Mouse (Mus musculus) intestine, postnatal 0 days (tissue): ENCODE data around the gene Mylpf. TPM values are rescaled to one million over a fixed set of nuclear protein-coding genes. Genes with fewer than 3 reads are reported as not detected.

Experiments
- ATAC-seq: fragments of 200-750 bp; cut with Nextera tagmentation; 2 replicates; pipeline ENCODE4 v1.8.0; 2017; ENCODE audit warnings: mild to moderate bottlenecking, moderate TSS enrichment, moderate library complexity
- H3K27ac ChIP-seq: fragments of 300-500 bp; sonication (generic); 2 replicates; pipeline ENCODE4 v1.5.1; 2014; ENCODE audit warnings: mild to moderate bottlenecking, low read depth, low read length, moderate library complexity
- H3K27me3 ChIP-seq: fragments of 300-500 bp; sonication (generic); replicated peaks from 2 replicates; pipeline ENCODE4 v1.6.1; 2014; ENCODE audit warnings: low read length, mixed read lengths; ENCODE audit not compliant: control insufficient read depth, insufficient read depth
- H3K36me3 ChIP-seq: fragments of 300-500 bp; sonication (generic); 2 replicates; pipeline ENCODE4 v1.6.1; 2014; ENCODE audit warnings: mild to moderate bottlenecking, moderate library complexity; ENCODE audit not compliant: control insufficient read depth, insufficient read depth
- H3K4me1 ChIP-seq: fragments of 300-500 bp; sonication (generic); replicated peaks from 2 replicates; pipeline ENCODE4 v1.6.1; 2014; ENCODE audit warnings: antibody characterized with exemption, low read length, mixed read lengths; ENCODE audit not compliant: control insufficient read depth, insufficient read depth
- H3K4me2 ChIP-seq: fragments of 300-500 bp; sonication (generic); replicated peaks from 2 replicates; pipeline ENCODE4 v1.6.1; 2014; ENCODE audit warnings: low read depth, mild to moderate bottlenecking, moderate library complexity
- H3K4me3 ChIP-seq: fragments of 300-500 bp; sonication (generic); 2 replicates; pipeline ENCODE4 v1.5.1; 2014; ENCODE audit warnings: low read depth, low read length
- H3K9ac ChIP-seq: fragments of 300-500 bp; sonication (generic); 2 replicates; pipeline ENCODE4 v1.6.1; 2014; ENCODE audit warnings: mild to moderate bottlenecking, low read depth, low read length
- H3K9me3 ChIP-seq: fragments of 300-500 bp; sonication (generic); 2 replicates; pipeline ENCODE4 v1.6.1; 2016; ENCODE audit warnings: mixed run types; ENCODE audit not compliant: control insufficient read depth
- CTCF ChIP-seq: sonication (generic); IDR thresholded peaks from 2 replicates; pipeline ENCODE4 v1.5.1; 2016; ENCODE audit warnings: low read depth, mild to moderate bottlenecking, control low read depth, antibody characterized with exemption, moderate library complexity
- WGBS: fragments of 180-500 bp; shearing (Covaris S2); extraction: QIAGEN DNeasy Blood & Tissue Kit; methylation state at CpG from one replicate; pipeline ENCODE4 v1.1.7; 2014; 5-methylcytosine and 5-hydroxymethylcytosine counted together
- polyA plus RNA-seq: library from polyadenylated mRNA; unstranded; fragments of >200 nt; fragmentation: Nextera tagmentation; extraction: Ambion mirVana; gene quantifications from 2 replicates; pipeline ENCODE4 v1.2.1, GENCODE M21; 2015

Mylpf gene
- polyA plus RNA-seq, 1 experiment from 2014 or later, result 10.7 TPM

DNA sequence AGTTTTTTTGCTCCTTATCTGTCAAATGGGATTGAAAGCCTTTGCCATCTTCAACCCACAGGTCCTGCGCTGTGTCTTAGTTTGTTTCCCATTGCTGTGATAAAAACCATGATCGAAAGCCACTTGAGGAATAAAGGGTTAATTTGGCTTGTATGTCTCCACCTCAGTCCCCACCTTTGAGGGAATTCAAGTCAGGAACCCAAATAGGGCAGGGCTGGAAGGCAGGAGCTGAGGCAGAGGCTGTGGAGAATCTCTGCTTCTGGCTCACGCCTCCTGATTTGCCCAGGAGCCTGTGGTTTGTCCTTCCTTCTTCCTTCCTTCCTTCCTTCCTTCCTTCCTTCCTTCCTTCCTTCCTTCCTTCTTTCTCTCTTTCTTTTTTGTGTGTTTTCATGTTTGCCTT, 14.4 kb downstream of the Mylpf start:
- no peak overlapping the region for H3K4me2 ChIP-seq
- H3K9ac ChIP-seq, result no peak overlapping the region
- ATAC-seq, result no peak

DNA sequence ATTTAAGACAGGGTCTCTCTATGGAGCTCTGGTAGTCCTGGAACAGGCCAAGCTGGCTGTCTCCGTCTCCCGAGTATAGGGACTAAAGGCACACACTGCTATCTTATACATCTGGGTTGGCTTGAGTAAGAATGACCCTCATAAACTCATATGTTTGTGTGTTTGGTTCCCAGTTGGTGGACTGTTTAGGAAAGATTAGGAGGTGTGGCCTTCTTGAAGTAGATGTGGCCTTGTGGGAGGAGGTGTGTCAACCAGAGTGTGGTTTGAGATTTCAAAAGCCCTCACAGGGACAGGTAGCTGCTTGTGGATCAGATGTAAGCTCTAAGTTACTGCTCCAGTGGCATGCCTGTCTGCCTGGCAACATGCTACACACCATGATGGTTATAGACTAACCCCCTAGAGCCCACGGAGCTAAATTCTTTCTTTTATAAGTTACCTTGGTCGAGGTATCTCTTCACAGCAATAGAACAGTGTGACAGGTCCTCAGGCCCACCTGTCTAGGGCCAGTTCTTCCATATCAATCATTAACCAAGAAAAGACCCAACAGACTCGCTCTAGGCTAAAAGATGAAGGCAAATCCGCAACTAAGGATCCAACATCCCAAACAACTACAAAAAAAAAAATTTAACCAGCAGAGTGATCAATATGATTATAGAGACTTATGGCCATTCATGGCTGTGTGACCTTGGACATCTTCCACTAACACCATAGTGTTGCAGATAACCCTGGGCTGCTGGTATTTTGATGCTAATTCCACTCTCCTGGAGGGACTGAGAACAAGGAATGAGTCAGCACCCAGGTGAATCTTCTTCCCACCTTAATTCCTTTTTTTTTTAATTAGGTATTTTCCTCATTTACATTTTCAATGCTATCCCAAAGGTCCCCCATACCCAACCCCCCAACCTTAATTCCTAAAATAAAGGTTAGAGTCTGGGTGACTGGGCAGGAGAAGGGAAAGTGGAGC, 15.1 kb downstream of the Mylpf start:
- WGBS, result 58% methylated on average over 6 of the region's 6 CpGs
- no peak overlapping the region for H3K4me2 ChIP-seq
- H3K27me3 ChIP-seq, result no peaks in the 10 kb centered on the region
- TF ChIP-seq CTCF, result no peak
- H3K27ac ChIP-seq, result no peak overlapping the region
- ATAC-seq, result no peak
- no peak overlapping the region for H3K4me3 ChIP-seq
- H3K36me3 ChIP-seq, result no peaks in the 10 kb centered on the region
- H3K9me3 ChIP-seq, result no peaks in the 10 kb centered on the region
- H3K4me1 ChIP-seq, result no peaks in the 10 kb centered on the region
- no peak overlapping the region for H3K9ac ChIP-seq

More for the DNA sequence above, 14.4 kb downstream of the Mylpf start:
- H3K27ac ChIP-seq, result no peak overlapping the region
- H3K36me3 ChIP-seq, result no peaks in the 10 kb centered on the region
- over 99% methylated on average over 3 of the region's 3 CpGs for WGBS
- H3K27me3 ChIP-seq, result no peaks in the 10 kb centered on the region
- H3K4me1 ChIP-seq, result no peaks in the 10 kb centered on the region
- TF ChIP-seq CTCF, result no peak
- H3K9me3 ChIP-seq, result no peaks in the 10 kb centered on the region
- H3K4me3 ChIP-seq, result no peak overlapping the region

DNA sequence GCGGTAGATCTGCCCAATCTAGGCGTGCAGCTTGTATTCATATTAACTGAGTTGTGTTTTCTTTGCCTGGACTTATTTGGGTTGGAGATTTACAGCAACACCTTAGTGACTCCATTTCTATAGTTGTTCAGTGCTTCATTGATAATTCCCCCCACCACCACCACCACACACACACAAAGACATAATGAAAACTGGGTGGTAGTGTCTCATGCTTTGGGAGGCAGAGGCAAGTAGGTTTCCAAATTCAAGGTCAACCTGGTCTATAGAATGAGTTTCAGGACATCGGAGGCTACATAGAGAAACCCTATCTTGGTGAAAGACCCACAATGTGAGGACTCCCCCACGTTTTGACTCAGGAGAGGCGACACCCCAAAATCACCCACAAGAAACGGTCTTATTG, 15.9 kb downstream of the Mylpf start:
- ATAC-seq, result no peak
- Histone ChIP-seq H3K4me1 (no peaks in the 10 kb centered on the region), H3K4me3 (no peak overlapping the region), H3K27me3 (no peaks in the 10 kb centered on the region), H3K9me3 (no peaks in the 10 kb centered on the region), H3K36me3 (no peaks in the 10 kb centered on the region), H3K9ac (no peak overlapping the region), H3K4me2 (no peak overlapping the region), H3K27ac (no peak overlapping the region)
- WGBS, result 91% methylated on average over 6 of the region's 6 CpGs
- no peak for TF ChIP-seq CTCF

DNA sequence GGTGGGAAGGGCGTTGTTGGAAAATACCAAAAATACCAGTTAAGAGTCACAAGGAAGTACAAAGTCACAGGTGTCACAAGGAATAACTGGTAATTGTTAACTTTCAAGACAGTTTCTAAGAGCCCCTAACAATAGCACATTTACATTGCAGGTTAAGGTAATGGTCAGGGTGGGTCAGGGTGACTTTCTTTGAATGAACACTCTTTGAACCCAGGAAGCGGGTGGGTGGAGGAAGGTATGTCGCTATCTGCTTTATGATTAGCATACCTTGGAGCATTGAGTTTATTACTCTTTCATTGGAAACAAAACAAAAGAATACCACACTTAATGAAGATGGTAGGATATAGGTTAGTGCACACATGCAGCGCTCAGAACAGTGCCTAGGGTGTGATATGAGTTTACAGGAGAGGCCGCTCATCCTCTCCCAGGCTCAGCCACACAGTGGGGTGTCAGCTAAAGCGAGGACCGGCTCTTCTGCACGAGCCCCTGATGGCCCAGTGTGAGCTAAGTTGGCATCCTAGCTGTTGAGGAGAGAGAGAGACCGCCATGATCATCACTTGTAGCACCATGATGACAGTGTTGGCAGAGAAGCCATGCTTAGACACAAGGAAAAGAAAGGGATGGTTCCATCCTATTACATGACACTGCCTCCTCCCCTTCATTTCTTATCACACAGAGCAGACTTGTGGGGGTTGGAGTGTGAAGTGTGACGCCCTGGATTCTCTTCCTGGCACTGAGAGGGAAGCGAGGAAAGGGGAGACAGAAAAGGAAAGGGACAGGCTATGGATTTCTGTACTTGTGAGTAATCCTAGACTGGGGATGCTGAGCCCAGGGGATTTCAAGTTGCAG, 16.7 kb downstream of the Mylpf start:
- Histone ChIP-seq H3K4me1 (no peaks in the 10 kb centered on the region), H3K27ac (no peak overlapping the region)
- 58% methylated on average over 11 of the region's 11 CpGs for WGBS

DNA sequence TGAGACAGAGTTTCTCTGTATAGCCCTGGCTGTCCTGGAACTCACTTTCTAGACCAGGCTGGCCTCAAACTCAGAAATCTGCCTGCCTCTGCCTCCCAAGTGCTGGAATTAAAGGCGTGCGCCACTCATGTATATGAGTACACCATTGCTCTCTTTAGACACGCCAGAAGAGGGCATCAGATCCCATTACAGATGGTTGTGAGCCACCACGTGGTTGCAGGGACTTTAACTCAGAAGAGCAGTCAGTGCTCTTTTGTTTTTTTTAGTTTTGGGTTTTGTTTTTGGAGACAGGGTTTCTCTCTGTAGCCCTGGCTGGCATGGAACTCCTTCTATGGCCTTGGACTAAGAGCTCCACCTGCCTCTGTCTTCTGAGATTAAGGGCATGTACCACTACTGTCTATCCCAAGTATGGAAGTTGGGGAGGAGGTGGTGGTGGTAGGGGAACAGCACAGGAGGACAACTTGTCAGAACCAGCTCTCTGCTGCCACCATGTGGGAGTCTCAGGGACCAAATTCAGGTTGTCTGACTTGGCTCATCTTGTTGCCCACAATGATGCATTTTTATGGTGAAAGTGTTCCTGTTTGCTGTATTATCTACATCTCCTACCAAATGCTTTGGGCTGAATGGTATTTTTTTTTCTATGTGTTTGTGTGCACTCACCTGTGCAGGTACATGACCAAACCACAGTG, 20.1 kb downstream of the Mylpf start:
- TF ChIP-seq CTCF, result peak; percentile 90
- no peak overlapping the region for H3K27ac ChIP-seq
- no peak overlapping the region for H3K9ac ChIP-seq
- H3K4me2 ChIP-seq, result no peak overlapping the region
- ATAC-seq, result no peak
- no peaks in the 10 kb centered on the region for H3K27me3 ChIP-seq
- 57% methylated on average over 4 of the region's 4 CpGs for WGBS
- no peaks in the 10 kb centered on the region for H3K36me3 ChIP-seq
- no peak overlapping the region for H3K4me3 ChIP-seq
- H3K9me3 ChIP-seq, result no peaks in the 10 kb centered on the region
- H3K4me1 ChIP-seq, result 0 out of 2 replicates have a peak, but pooled peaks cover 5% of the 10 kb centered on the region

More for the DNA sequence above, 16.7 kb downstream of the Mylpf start:
- Histone ChIP-seq H3K27me3 (no peaks in the 10 kb centered on the region), H3K4me3 (no peak overlapping the region), H3K9me3 (no peaks in the 10 kb centered on the region), H3K9ac (no peak overlapping the region), H3K4me2 (0 out of 2 replicates have a peak overlapping the region, but pooled peaks have one; percentile 6), H3K36me3 (no peaks in the 10 kb centered on the region)
- 0 out of 2 replicates have a peak, but pooled peaks have one; percentile 22 for ATAC-seq
- TF ChIP-seq CTCF, result no peak
